Mouse (Mus musculus) Muller cell, postnatal 12 days (primary cell): Measurements from ENCODE around the gene Tubb4b.
A peak's percentile ranks its signal among the peaks of the same experiment; 100 is the strongest.

Experiments
- DNase-seq: peaks from one replicate; pipeline ENCODE4 v3.0.0-alpha.2; 2015; ENCODE audit errors: inconsistent ontology term

Gene Tubb4b

DNA sequence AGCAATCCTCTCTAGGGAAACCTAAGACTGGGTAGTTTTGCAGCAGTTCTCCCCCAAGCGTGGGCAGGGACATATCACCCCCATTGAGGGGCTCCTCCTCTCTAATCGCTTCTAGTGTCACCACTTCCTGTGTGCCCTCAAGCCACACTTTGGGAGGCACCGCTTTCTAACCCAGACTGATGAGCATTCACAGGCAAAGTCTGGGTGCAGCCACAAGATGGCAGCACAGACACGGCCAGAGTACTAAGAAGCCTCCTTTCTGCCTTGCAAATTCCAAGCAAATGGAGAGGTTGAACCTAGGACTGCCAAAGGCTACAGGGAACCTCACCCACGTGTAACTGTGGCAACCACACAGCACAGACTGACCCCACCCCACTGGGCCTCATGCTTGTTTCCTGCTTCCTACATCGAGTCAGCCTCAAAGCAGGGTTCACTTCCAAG is 31.2 kb downstream of the Tubb4b start:
- peak; percentile 79 for DNase-seq

DNA sequence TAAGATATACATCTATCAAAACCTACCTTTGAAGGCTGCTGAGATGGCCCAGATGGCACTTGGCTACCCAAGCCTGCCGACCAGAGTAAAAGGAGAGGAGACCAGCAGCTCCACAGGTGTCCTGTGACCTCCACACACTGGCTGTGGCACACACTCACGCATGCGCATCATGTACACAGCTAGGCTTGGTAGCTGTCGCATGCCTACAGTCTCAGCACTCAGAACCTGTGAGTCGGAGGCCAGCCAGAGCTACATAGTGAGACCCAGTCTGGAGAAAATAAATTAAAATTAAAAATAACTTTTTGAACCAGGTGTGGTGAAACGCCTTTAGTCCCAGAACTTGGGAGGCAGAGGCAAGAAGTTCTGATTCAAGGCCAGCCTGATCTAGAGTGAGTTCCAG is 36.7 kb downstream of the Tubb4b start:
- DNase-seq: no peak

- no peak for DNase-seq
Observed at GRCm38 (mm10) chr2:25186575-25186930, 37.9 kb downstream of the Tubb4b start.

- DNase-seq: peak; percentile 81
Observed at GRCm38 (mm10) chr2:25185625-25186574, 38.6 kb downstream of the Tubb4b start.

- no peak for DNase-seq
Observed at GRCm38 (mm10) chr2:25184496-25184895, 40.0 kb downstream of the Tubb4b start.

DNA sequence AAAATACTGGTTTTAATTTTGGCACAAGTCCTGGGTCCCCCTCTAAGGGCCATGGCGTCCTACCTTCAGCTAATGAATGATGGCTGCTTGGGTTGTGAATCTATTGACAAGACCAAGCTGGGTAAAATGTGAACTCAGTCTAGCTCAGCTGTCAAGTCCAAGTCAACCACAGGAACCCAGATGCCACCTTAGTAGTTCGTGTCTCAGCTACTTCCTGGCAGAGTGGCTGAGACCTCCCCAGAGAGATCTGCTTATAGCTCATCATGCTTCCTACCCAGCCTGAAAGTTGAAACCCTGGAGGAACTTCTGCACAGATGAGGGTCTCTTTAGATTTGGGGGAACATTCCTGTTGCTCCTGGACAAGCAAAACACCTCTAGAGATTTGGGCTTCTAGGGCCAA is 41.2 kb downstream of the Tubb4b start:
- DNase-seq: no peak

DNA sequence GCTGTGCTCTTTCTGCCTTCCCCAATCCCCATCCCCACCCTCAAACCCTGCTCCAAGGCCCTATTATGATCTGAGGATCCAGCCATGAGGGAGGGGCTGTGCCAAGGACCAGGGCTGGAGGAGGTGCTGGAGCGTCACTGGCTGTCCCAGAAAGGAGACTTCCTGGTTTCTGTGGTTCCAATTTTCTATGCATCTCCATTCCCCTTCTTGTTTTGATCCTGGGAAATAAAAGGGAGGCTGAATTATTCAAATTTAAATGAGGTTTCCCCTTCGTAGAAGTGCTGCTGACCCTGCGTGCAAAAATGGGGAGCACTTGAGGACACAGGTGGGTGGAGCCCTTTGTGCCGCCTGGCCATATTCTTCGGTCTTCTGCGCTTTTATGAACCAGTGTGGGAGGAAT is 41.8 kb downstream of the Tubb4b start:
- peak; percentile 41 for DNase-seq

- no peak for DNase-seq
Observed at GRCm38 (mm10) chr2:25181891-25182397, 42.6 kb downstream of the Tubb4b start.

- DNase-seq: peak; percentile 74
Observed at GRCm38 (mm10) chr2:25180973-25181890, 43.3 kb downstream of the Tubb4b start.

DNA sequence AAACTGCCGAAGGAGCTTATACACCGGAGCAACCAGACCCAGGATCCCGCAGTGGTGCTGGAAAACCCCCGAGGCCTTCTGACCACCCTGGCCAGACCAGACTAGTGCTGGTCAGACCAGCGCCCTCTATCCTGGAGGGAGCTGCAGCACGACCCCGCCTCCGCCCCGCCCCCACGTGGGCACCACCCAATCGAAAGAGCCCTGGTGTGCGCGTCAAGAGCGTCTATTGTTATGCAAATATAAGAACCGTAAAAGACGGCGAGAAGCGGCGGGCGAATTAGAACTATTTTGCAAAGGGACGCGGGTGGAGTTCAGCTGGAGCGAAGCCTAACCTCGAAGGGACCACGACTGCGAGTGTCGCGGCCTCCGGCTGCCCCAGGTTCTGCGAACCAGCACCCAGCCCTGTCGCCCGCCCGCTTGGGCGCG is 44.0 kb downstream of the Tubb4b start, which contains the start of gene Nrarp:
Gene Nrarp (plus strand): TSS at position 281 of the 426 bp plus-strand sequence.
- peak; percentile 99 for DNase-seq

- DNase-seq: peak; percentile 46
Observed at GRCm38 (mm10) chr2:25179566-25180217, 44.8 kb downstream of the Tubb4b start.

DNA sequence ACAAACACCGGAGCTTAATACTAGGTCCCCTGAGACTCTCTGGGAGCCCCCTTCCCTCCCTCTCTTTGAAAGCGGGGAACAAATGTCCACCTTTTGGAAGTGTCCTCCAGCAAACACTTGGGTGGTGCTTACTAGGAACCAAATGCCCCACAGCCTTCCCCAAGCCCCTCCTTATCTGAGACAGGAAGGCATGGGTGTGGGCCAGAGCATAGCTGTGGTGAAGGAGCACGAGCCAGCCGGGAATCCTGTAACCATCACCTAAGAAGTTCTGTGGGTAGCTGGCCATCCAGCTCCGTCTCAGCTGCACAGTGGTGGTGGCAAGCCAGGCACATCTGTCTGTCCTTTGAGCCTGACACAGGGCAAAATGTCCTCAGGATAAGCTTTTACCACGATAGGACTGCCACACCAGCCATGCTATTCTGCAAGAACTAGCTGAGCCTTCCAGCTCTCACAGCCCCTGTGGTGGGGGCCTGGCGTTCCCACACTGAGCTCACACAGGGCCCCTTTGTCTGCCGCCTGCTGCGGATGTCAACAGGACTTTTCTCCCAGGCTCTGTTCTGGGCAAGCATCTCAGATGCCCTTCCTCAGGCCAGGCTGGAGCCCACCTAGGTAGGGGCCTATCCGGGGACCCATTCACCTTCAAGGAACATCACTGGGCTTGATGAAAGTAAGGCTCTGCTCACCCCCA is 46.1 kb downstream of the Tubb4b start:
- DNase-seq: peak; percentile 61

DNA sequence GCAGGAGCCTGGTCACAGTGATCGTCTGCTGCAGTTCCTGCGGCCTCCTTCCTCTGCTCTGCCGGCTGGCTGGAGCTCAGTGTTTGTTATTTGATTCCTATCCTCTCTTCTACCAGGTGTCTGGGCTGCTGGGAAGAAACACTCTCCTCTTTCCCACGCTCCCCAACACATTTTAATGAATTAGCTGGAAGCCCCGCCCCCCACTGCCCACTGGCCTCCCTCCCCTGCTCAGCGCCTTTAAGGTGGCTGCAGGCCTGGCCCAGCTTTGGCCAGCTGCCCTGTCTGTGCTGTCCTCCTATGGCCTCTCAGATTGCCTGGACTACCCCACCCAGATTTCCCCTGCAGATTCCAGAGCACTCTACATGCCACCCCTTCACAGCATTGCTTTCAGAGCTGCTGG is 46.8 kb downstream of the Tubb4b start:
- DNase-seq: peak; percentile 83

DNA sequence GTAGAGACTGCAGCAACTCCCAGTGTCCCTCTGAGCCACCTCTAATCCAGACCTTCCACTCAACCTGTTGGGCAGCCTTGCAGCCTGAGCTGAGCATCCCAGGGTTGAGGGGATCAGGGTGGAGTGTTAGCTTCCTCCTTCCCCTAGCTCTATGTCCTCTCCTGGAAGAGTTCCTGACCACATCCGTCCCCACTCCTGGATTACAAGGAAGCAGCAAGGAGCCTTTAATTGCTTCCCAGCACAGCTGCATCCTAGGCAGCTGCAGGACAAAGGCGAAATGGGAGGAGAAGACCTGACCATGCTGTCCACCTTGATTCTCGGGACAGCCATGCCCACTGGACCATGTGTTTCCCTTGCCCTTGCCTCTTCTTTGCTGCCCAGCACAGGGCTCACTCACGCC is 47.4 kb downstream of the Tubb4b start:
- DNase-seq: no peak

DNA sequence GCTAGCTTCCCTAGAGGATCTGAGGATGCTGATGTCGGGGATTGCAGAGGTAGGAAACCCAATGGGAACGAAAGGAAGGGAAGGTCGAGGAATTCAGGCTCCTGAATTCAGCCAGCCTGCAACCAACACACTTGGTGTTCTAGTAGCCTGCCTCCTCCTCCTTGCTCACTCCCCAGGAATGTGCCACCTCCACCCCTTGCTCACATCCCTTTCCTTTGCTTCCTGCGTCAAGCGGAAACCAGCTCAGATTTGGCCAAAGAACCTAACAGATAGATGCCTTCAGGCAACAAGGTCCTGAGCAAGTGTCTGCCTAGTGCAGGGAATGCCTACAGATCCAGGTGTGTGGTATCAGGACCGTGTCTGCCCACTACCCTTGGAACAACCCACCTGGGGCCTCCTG is 47.9 kb downstream of the Tubb4b start:
- DNase-seq: no peak

DNA sequence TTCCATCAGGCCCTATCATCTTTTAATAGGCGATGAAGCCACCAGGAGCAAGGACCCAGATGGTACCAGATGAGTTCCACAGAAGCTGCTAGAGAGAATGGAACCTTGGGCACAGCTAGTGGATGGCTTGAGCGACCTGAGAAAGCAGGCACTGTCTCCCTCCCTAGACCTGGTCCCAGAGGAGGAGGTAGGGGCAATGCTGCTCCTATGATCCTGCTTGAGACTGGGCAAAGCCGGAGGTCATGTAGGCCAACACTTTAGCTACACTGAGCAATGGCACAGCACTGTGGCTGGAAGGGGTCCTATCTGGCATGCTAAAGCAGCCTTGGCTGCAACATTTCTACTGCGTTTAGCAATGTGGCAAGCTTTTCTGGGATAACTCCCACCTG is 48.8 kb downstream of the Tubb4b start:
- no peak for DNase-seq

- no peak for DNase-seq
Observed at GRCm38 (mm10) chr2:25174866-25175689, 49.4 kb downstream of the Tubb4b start.

- DNase-seq: no peak
Observed at GRCm38 (mm10) chr2:25173821-25174220, 50.7 kb downstream of the Tubb4b start.

GRCm38 (mm10) chr2:25172629-25173028 is 51.9 kb downstream of the Tubb4b start:
- DNase-seq: no peak
